Mouse (Mus musculus) activated CD4-positive, CD25-positive, alpha-beta regulatory T cell, adult 9 weeks (primary cell): ENCODE data around the gene Pate4. TPM values are rescaled to one million over a fixed set of nuclear protein-coding genes. Genes with fewer than 3 reads are reported as not detected.

Experiments used
- polyA plus RNA-seq: library from polyadenylated mRNA; unstranded; fragments of 100-300 nt; shearing (Covaris generic); gene quantifications from one replicate; pipeline ENCODE4 v1.2.1, GENCODE M21; 2017

The Pate4 gene
- polyA plus RNA-seq = not detected

DNA sequence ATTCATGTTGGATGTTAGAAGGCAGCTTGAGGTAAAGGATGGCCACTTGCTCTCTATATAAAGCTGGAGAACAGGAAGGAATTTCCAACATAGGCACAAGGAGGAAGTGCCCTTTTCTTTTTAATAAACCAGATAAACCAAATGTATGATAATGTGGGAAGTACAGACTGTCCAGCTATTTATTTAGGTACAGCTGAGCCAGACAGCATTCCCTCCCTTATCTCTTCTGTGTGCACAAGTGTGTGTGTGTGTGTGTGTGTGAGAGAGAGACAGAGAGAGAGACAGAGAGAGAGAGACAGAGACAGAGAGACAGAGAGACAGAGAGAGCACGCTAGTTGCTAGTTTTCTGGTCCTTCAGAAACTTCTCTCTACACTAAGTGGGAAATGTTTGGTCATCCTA lies at the start of gene Pate4:
Gene Pate4, minus strand, starts transcription at position 101 of the 400 bp plus-strand sequence.

DNA sequence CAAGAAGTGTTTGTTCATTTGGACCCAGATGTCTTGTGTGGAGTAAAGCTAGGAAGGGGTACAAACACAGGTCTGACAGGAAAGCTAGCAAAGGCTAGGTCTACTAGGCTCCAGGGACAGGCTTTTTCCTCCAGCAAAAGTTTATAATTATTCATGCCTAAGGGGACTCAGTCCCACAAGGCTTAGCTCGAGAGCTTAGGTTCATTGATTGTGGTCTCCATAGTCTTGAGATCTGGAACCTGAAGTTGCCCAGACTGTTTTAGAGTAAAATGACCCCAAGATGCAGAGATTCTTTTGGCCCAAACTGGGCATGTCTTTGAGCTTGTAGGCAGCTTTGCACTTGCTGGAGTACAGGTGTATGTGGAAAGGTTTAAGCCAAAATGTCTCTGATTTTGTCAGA lies 36.4 kb upstream of the Pate4 start, which contains the start of gene Pate3:
Gene Pate3, minus strand, starts transcription at position 101 of the 400 bp plus-strand sequence.

DNA sequence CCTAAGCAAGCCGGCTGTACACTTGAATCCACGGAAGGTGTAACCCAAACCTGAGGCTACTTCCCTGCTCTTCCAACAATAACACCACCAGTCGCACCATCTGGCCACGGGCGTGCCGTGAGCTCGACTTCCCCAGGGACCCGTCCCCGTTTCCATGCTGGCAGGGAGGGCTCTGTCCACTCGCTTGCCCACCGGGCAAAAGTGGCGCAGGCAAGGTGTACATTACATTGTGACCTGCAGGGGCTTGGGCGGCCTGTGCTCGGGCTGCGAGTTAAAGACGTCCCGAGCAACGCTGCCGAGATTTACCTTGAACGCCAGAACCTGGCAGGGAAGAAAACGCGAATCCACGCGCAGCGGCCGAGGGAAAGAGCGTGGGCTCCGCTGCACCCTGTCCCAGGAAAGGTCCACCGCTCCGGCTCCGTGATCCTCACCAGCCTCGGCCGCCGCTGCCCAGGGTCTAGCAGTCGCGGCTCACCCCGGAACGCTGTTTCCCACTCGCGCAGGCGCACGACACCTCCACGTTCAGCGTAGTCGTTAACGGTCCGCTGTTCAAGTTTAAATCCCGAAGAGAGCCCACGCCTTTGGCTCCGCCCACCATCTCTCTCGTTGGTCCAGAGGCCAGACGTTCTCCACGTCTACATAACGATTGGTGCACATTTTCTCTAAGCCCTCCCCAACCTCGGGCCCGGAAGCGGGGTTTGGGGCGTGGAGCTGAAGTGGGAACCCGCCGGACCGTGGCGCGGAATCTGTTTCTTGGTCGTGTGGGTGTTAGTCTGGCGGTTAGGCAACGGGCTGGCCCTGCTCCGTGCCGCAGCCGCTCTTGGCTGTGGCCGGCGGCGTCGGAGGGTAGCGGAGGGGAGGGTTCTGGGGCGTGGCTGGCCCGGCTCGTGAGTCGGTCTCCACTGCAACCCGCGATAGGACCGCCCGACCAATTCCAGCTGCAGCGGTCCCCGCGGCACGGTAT lies 41.9 kb downstream of the Pate4 start, which contains the start of the genes Pate2 and Hyls1:
Gene Pate2, plus strand, starts transcription at position 714 of the 964 bp plus-strand sequence.
Gene Hyls1, minus strand, starts transcription at position 828 of the 964 bp plus-strand sequence.

DNA sequence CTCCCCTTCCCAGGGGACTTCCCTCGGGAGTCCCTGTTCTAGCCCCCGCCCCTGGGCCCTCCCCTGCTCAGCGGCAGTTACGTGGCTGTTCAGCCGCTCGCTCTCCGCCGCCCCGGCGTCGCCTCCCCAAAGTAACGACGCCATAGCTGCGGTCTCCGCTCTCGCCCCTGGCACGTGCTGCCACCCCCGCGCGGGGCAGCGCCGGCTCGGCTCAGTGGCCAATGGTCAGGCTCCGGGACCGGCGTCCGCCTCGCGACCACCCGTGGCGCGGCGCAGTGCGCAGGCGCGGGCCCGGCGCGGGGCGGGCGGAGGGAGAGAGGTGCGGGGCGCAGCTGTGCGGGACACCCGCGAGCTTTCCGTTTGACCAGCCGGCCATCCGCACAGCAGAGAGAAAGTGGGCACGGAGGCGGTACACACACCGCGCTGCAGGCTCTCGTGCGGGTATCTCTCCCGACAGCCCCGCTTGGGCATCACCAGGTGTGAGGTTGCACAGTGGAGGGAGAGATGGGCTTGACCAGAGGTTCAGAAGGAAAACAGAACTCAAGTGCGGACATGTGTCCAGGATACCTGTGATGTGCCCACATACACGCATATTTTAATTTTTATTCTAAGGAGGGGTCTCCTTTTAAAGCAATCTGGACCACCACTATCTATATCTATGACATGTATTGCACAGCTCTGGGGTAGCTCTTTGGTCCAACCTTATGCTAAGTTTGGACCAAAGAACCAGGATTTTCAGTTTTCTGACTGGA lies 53.3 kb downstream of the Pate4 start, which contains the start of the genes Ddx25 and Pus3:
Gene Ddx25, minus strand, starts transcription at position 272 of the 752 bp plus-strand sequence.
Gene Pus3, plus strand, starts transcription at position 339 of the 752 bp plus-strand sequence.

Other genes starting within 250 kb of the Pate4 start
- 3.8 TPM for gene Cdon, start 190.8 kb downstream of the Pate4 start, polyA plus RNA-seq
- not detected for gene Gm1113, start 93.7 kb downstream of the Pate4 start, polyA plus RNA-seq
- gene Ddx25, start 53.4 kb downstream of the Pate4 start, polyA plus RNA-seq = 0.09 TPM
- gene Pus3, start 53.3 kb downstream of the Pate4 start, polyA plus RNA-seq = 42.1 TPM
- not detected for gene Pate2, start 41.7 kb downstream of the Pate4 start, polyA plus RNA-seq
- gene Hyls1, start 41.5 kb downstream of the Pate4 start, polyA plus RNA-seq = 11.9 TPM
- not detected for gene Pate3, start 36.3 kb upstream of the Pate4 start, polyA plus RNA-seq
- not detected for gene Pate1, start 75.4 kb upstream of the Pate4 start, polyA plus RNA-seq
- gene Gm17677, start 129.1 kb upstream of the Pate4 start, polyA plus RNA-seq = not detected
- not detected for gene Gm17727, start 166.2 kb upstream of the Pate4 start, polyA plus RNA-seq
- not detected for gene Gm27235, start 178.2 kb upstream of the Pate4 start, polyA plus RNA-seq
- gene D730048I06Rik, start 178.2 kb upstream of the Pate4 start, polyA plus RNA-seq = not detected
- gene 9230110F15Rik, start 232.2 kb upstream of the Pate4 start, polyA plus RNA-seq = not detected